Comparison of ENCODE assay signal across 12 mouse cellular contexts in genomic region chr7:130501499-130501898, GRCm38 (mm10).
"Had no signal": no experiment of that assay in that cellular context is flagged by ENCODE, and none has a peak within 500 bp of the region (broad histone marks: within the 10 kb centered on the region; RNA-seq: fewer than 3 reads in every experiment).

No protein-coding gene starts in this region.

- DNase-seq: lung, adult 18-20 months; lung, embryonic 14.5 days; lung, postnatal 10 days; lung, postnatal 4 days; midbrain, embryonic 14.5 days; right cerebral cortex, postnatal 25 days; right cerebral cortex, postnatal 4 days; spleen, adult 18-20 months; thymus, adult 18-20 months; thymus, postnatal 14 days; thymus, postnatal 36 days had no signal

- ATAC-seq: midbrain, embryonic 16.5 days had no signal
